Mouse (Mus musculus): Measurements from ENCODE around the gene Tnik. TPM values are rescaled to one million over a fixed set of nuclear protein-coding genes. Genes with fewer than 3 reads are reported as not detected.

Tnik gene
- total and polyA plus RNA-seq, 2 experiments from 2014 or later: 58.2 to 118 TPM

GRCm38 (mm10) chr3:28385199-28385975 is 122.4 kb downstream of the Tnik start:
- no peak overlapping the region for H3K4me3 ChIP-seq (ENCODE audit: low read depth, low read length)
- H3K4me2 ChIP-seq (ENCODE audit: low read depth, low read length, poor library complexity, severe bottlenecking): no peak overlapping the region
- H3K36me3 ChIP-seq (ENCODE audit: insufficient read depth, low read length): no peaks in the 10 kb centered on the region
- 87% methylated on average over 10 of the region's 10 CpGs for WGBS
- H3K9ac ChIP-seq (replicated peaks; ENCODE audit: low read length, poor library complexity, severe bottlenecking): no peak overlapping the region
- ATAC-seq (ENCODE audit: low FRiP score) (no peak), DNase-seq (ENCODE audit: low spot score) (no peak)
- TF ChIP-seq CTCF (IDR thresholded peaks at IDR 0.05): no peak
- peaks cover 13% of the 10 kb centered on the region; the same call in 1 of the 2 replicates for H3K4me1 ChIP-seq (ENCODE audit: insufficient read depth, low read length)
- H3K27me3 ChIP-seq (ENCODE audit: insufficient read depth, low read length): no peaks in the 10 kb centered on the region
- H3K27ac ChIP-seq (ENCODE audit: low read depth, low read length): no peak overlapping the region
- no peaks in the 10 kb centered on the region for H3K9me3 ChIP-seq (ENCODE audit: low read length)

DNA sequence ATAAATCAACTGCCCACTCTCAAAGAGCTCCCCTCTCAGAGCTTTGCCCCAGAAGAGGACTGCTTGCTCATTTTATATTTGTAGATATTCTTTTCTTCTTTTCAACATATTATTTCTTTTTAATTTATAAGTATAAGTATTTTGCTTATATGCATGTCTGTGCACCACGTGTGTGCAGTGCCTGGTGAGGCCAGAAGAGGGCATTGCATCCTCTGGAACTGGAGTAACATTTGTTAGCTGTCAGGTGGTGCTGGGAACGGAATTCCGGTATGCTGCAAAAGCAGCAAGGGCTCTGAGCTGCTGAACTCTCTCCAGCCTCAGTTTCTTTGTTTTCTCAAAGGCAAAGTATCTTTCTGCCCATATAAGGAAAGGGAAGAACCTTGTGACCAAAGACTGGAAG is 125.5 kb downstream of the Tnik start:
- DNase-seq (ENCODE audit: low spot score): no peak
- 88% methylated on average over 3 of the region's 3 CpGs for WGBS
- no peak; the same call in 1 of the 2 replicates for TF ChIP-seq CTCF (IDR thresholded peaks at IDR 0.05)
- Histone ChIP-seq H3K4me2 (ENCODE audit: low read depth, low read length, poor library complexity, severe bottlenecking) (no peak overlapping the region), H3K27ac (ENCODE audit: low read depth, low read length) (no peak overlapping the region), H3K9me3 (ENCODE audit: low read length) (no peaks in the 10 kb centered on the region), H3K4me1 (ENCODE audit: insufficient read depth, low read length) (peaks cover 11% of the 10 kb centered on the region; the same call in 1 of the 2 replicates), H3K4me3 (ENCODE audit: low read depth, low read length) (no peak overlapping the region), H3K27me3 (ENCODE audit: insufficient read depth, low read length) (no peaks in the 10 kb centered on the region), H3K36me3 (ENCODE audit: insufficient read depth, low read length) (no peaks in the 10 kb centered on the region), H3K9ac (replicated peaks; ENCODE audit: low read length, poor library complexity, severe bottlenecking) (no peak overlapping the region)
- ATAC-seq (ENCODE audit: low FRiP score): no peak

- H3K27ac ChIP-seq (ENCODE audit: low read depth, low read length): no peak overlapping the region
- H3K4me1 ChIP-seq (ENCODE audit: insufficient read depth, low read length): peaks cover 1% of the 10 kb centered on the region; the same call in 1 of the 2 replicates
- DNase-seq (ENCODE audit: low spot score) (no peak), ATAC-seq (ENCODE audit: low FRiP score) (no peak)
- H3K4me3 ChIP-seq (ENCODE audit: low read depth, low read length): no peak overlapping the region
- TF ChIP-seq CTCF (IDR thresholded peaks at IDR 0.05): no peak
- no peaks in the 10 kb centered on the region for H3K27me3 ChIP-seq (ENCODE audit: insufficient read depth, low read length)
- H3K36me3 ChIP-seq (ENCODE audit: insufficient read depth, low read length): no peaks in the 10 kb centered on the region
- 94% methylated on average over 2 of the region's 2 CpGs for whole genome bisulfite sequencing
- no peak overlapping the region for H3K9ac ChIP-seq (replicated peaks; ENCODE audit: low read length, poor library complexity, severe bottlenecking)
- no peak overlapping the region for H3K4me2 ChIP-seq (ENCODE audit: low read depth, low read length, poor library complexity, severe bottlenecking)
- no peaks in the 10 kb centered on the region for H3K9me3 ChIP-seq (ENCODE audit: low read length)
Measured at GRCm38 (mm10) chr3:28390183-28390582, 127.2 kb downstream of the Tnik start.

GRCm38 (mm10) chr3:28392542-28392941 is 129.5 kb downstream of the Tnik start:
- no peak overlapping the region for H3K27ac ChIP-seq (ENCODE audit: low read depth, low read length)
- H3K4me3 ChIP-seq (ENCODE audit: low read depth, low read length): no peak overlapping the region
- H3K9me3 ChIP-seq (ENCODE audit: low read length): no peaks in the 10 kb centered on the region
- no peaks in the 10 kb centered on the region for H3K36me3 ChIP-seq (ENCODE audit: insufficient read depth, low read length)
- no peak overlapping the region for H3K4me2 ChIP-seq (ENCODE audit: low read depth, low read length, poor library complexity, severe bottlenecking)
- DNase-seq (ENCODE audit: low spot score) (no peak), ATAC-seq (ENCODE audit: low FRiP score) (no peak)
- TF ChIP-seq CTCF (IDR thresholded peaks at IDR 0.05): no peak
- H3K9ac ChIP-seq (replicated peaks; ENCODE audit: low read length, poor library complexity, severe bottlenecking): no peak overlapping the region
- H3K4me1 ChIP-seq (ENCODE audit: insufficient read depth, low read length): no peaks in the 10 kb centered on the region
- no peaks in the 10 kb centered on the region for H3K27me3 ChIP-seq (ENCODE audit: insufficient read depth, low read length)

DNA sequence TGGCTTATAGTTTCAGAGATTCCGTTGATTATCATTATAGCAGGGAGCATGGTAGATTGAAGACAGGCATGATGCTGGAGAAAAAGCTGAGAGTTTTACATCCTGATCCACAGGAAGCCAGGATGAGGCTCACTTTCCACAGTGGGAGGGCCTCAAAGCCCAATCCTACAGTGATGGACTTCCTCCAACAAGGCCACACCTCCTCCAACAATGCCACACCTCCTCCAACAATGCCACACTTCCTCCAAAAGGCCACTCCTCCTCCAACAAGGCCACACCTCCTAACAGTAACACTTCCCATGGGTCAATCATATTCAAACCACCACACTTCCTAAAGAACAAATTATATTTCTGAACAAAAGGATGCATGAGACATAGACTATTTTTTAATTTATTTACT is 135.8 kb downstream of the Tnik start:
- H3K9ac ChIP-seq (replicated peaks; ENCODE audit: low read length, poor library complexity, severe bottlenecking): no peak overlapping the region
- H3K27me3 ChIP-seq (ENCODE audit: insufficient read depth, low read length): no peaks in the 10 kb centered on the region
- no peak for DNase-seq (ENCODE audit: low spot score)
- H3K4me1 ChIP-seq (ENCODE audit: insufficient read depth, low read length): peaks cover 13% of the 10 kb centered on the region
- no peak for ATAC-seq (ENCODE audit: low FRiP score)
- 89% methylated on average over 1 of the region's 1 CpGs for WGBS
- no peak for TF ChIP-seq CTCF (IDR thresholded peaks at IDR 0.05)
- H3K4me3 ChIP-seq (ENCODE audit: low read depth, low read length): no peak overlapping the region
- H3K4me2 ChIP-seq (ENCODE audit: low read depth, low read length, poor library complexity, severe bottlenecking): no peak overlapping the region
- no peaks in the 10 kb centered on the region for H3K36me3 ChIP-seq (ENCODE audit: insufficient read depth, low read length)
- H3K9me3 ChIP-seq (ENCODE audit: low read length): no peaks in the 10 kb centered on the region
- no peak overlapping the region for H3K27ac ChIP-seq (ENCODE audit: low read depth, low read length)

GRCm38 (mm10) chr3:28399593-28400216 is 136.7 kb downstream of the Tnik start:
- no peaks in the 10 kb centered on the region for H3K9me3 ChIP-seq (ENCODE audit: low read length)
- ATAC-seq (ENCODE audit: low FRiP score): no peak
- 84% methylated on average over 9 of the region's 9 CpGs for WGBS
- no peak overlapping the region for H3K4me2 ChIP-seq (ENCODE audit: low read depth, low read length, poor library complexity, severe bottlenecking)
- TF ChIP-seq CTCF (IDR thresholded peaks at IDR 0.05): no peak
- DNase-seq (ENCODE audit: low spot score): no peak
- peaks cover 13% of the 10 kb centered on the region for H3K4me1 ChIP-seq (ENCODE audit: insufficient read depth, low read length)
- H3K27me3 ChIP-seq (ENCODE audit: insufficient read depth, low read length): no peaks in the 10 kb centered on the region
- H3K27ac ChIP-seq (ENCODE audit: low read depth, low read length): no peak overlapping the region
- no peak overlapping the region for H3K9ac ChIP-seq (replicated peaks; ENCODE audit: low read length, poor library complexity, severe bottlenecking)
- H3K36me3 ChIP-seq (ENCODE audit: insufficient read depth, low read length): no peaks in the 10 kb centered on the region
- H3K4me3 ChIP-seq (ENCODE audit: low read depth, low read length): no peak overlapping the region
